Mouse (Mus musculus): ENCODE measurements around the gene Wdr62. TPM values are rescaled to one million over a fixed set of nuclear protein-coding genes. Genes with fewer than 3 reads are reported as not detected.
"Not testable (repeated sequence)": the region's sequence is repeated elsewhere in the genome, so short reads cannot be mapped to it uniquely, and the experiment has no call there.

Wdr62 gene
- total RNA-seq, 2 experiments from 2014 or later, result 1.7 to 3.0 TPM

DNA sequence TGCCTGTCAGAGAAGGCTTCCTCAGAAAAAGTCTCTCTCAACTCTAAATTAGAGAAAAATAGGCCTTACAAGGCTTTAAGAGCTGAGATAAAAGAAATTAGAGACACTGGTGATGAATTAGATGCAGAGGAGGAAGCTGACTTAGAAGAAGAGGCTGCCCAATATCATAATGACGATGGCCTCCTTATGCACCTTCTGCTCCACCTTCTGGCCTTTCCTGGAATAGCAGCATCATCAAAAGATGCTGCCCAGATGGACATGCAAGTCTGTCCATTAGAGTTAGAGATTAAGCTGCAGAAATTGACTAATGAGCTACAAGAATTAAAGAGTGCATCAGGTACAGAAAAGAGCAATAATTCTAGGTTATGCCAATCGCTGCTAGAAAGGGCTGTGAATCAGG lies 74.8 kb downstream of the Wdr62 start:
- Histone ChIP-seq H3K4me3 (no peak overlapping the region), H3K27ac (no peak overlapping the region)
- intact Hi-C loops (cut with DNase I), result loop anchor here (1.0 to 10.0 kb wide), 2 partner anchors 24 to 191 kb away; no protein-coding TSS in a partner anchor
- peak; percentile 74 for DNase-seq
- TF ChIP-seq CTCF (IDR thresholded peaks at IDR 0.05), result peak; percentile 89

DNA sequence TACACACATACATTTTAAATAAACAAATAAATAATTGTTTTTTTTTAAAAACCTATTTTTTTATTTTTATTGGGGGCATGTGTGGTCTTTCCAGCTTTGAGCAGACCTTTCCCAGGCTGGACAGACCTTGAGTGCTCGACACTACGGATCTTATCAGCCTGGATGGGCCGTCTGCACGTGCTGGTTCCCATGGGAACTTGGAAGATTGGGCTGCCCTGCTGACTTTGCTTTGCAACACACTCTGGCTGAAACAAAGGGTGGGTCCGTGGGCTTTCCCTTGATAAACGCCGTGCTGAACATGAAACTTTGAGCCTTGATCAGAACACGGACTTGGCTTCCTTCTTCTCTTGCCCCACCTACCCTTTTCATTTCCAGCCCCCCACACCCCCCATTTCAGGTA lies 75.8 kb downstream of the Wdr62 start:
- TF ChIP-seq CTCF (IDR thresholded peaks at IDR 0.05), result no peak
- H3K27ac ChIP-seq, result peak overlapping the region; percentile 73; the same call in 1 of the 2 replicates
- intact Hi-C loops (cut with DNase I), result loop anchor here (10.0 kb wide), 1 partner anchor 190 kb away; no protein-coding TSS in a partner anchor
- DNase-seq, result no peak
- H3K4me3 ChIP-seq, result no peak overlapping the region

DNA sequence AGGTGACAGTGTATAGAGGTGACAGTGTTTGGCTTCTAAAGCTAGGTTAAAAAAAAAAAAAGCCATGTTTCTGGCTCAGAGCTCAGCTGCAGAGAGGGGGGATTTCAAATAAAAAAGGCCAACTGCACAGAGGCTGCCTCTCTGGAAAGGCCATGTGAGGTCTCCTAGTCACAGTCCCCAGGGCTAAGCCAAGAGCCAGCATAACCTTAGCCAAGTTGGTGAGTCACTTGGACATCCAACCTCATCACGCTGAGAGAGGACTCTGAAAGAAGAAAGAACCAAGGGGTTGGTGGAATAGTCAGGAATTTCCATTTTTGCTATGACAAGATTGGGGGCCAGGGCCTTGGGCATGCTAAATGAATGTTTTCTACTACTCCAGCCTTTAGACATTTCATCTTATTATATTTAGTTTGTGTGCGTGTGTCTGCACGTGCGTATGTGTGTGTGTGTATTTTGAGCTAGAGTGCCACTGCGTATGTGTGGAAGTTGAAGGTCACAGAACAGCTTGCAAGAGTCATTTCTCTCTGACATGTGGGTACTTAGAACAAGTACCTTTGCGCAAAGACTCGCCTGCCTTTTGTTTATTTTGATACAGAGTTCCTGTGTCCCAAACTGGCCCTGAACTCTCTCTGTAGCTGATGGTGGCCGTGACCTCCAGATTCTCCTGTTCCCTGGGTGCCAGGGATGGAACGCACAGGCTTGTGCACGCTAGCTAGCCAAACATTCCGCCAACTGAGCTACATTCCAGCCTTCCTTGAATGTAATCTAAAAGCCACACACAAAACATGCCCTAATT lies 77.1 kb downstream of the Wdr62 start:
- Histone ChIP-seq H3K27ac (peak overlapping the region; percentile 73), H3K4me3 (no peak overlapping the region)
- no peak for TF ChIP-seq CTCF (IDR thresholded peaks at IDR 0.05)
- intact Hi-C loops (cut with DNase I), result loop anchor here (10.0 kb wide), 1 partner anchor 188 kb away; no protein-coding TSS in a partner anchor
- DNase-seq, result peak; percentile 80

DNA sequence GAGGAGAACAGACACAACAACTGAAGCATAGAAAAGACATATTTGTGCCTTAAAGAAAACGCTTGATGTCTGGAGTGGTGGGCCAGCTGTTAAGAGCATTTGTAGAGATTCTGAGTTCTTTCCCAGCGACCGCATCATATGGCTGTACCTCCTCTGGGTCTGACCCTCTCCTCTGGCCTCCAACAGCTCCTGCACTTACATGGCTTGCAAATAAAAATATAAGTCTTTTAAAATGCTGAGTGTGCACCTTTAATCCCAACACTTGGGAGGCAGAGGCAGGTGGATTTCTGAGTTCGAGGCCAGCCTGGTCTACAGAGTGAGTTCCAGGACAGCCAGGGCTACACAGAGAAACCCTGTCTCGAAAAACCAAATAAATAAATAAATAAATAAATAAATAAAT lies 79.6 kb downstream of the Wdr62 start:
- not testable (repeated sequence) for H3K4me3 ChIP-seq, DNase-seq
- intact Hi-C loops (cut with DNase I), result loop anchor here (10.0 kb wide), 1 partner anchor 186 kb away; no protein-coding TSS in a partner anchor
- H3K27ac ChIP-seq, result peak overlapping the region; percentile 36

DNA sequence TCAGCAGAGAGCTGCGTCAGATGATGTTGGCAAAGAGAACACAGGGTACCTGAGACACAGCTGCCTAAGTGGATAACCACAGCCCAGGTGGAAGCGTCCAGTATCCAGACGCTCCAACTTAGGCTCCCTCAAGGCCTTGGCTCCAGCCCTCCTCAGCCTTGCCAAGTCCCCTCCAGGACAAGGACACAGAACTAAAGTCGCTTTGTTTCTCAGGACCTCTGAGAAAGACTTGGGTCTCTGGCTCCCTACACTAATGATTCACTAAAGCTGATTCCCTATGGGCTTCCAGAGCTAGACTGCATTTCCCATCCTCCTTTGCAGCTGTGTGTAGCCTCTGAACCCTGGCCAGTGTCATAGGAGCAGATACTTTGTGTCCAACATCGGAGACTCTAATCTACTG lies 80.0 kb downstream of the Wdr62 start:
- Histone ChIP-seq H3K4me3 (no peak overlapping the region), H3K27ac (peak overlapping the region; percentile 36)
- intact Hi-C loops (cut with DNase I), result loop anchor here (10.0 kb wide), 1 partner anchor 185 kb away; no protein-coding TSS in a partner anchor
- no peak for TF ChIP-seq CTCF (IDR thresholded peaks at IDR 0.05)
- no peak for DNase-seq

DNA sequence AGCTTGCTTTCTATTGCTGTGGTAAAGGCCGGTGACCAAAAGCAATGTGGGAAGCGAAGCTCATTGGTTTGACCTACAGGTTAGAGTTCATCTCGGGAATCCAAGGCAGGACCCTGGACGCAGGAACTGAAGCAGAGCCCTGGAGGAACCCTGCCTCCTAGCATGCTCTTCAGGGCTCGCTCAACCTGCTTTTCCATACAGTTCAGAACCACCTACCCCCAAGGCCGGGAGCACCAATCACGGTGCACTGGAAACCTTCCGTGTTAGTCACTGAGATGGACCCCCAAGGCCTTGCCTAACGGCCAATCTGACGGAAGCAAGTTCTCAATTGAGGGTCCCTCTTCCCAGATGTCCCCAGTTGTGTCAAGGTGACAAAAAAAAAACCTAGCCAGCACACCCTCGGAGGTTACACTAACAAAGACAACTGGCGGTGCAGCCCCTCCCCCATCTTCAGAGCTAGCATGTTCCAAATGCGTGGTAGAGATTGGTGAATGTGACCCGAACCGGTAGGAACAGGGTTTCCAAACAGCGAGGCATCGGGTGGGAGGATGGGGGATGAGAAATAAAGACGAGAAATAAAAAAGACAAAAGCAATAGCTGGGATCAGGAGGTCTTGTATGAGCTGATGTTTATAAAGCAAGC lies 80.6 kb downstream of the Wdr62 start:
- DNase-seq, result no peak
- TF ChIP-seq CTCF (IDR thresholded peaks at IDR 0.05), result no peak
- intact Hi-C loops (cut with DNase I), result loop anchor here (2.0 to 10.0 kb wide), 2 partner anchors 15 to 185 kb away; partner anchors contain the start of gene Cox7a1

DNA sequence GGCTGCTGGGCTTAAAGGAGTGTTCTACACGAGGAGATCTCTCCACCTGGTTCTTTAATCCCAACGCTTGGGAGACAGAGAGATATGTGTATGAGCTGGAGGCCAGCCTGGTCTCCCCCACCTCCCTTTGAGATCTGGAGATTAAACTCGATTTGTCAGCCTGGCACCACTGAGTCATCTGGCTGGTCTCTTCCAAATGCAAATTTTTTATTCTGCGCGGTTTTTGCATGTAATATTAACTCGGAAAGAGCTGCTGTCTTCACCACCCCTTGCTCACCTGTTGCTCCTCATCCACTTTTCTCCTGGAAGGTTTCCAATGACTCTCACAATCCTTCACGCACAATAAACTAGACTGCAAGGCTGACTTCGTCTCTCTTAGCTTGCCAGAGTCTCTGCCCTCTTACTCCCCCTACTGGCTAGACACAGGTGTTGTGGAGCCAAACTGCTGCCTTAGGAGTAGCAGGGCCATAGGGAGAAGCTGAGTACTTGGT lies 81.7 kb downstream of the Wdr62 start, which contains the start of gene Capns1:
Gene Capns1 (minus strand): TSS at position 331 of the 491 bp plus-strand sequence.
- Histone ChIP-seq H3K27ac (peak within 1 kb of the TSS; percentile 40), H3K4me3 (peak within 1 kb of the TSS; percentile 35; the same call in 1 of the 2 replicates)
- intact Hi-C loops (cut with DNase I), result loop anchor here (2.0 kb wide), 1 partner anchor 14 kb away; the partner anchor contains the start of gene Cox7a1
- peak; percentile 59 for DNase-seq
- peak; percentile 91 for TF ChIP-seq CTCF (IDR thresholded peaks at IDR 0.05)

More for the DNA sequence above, 80.6 kb downstream of the Wdr62 start:
- H3K4me3 ChIP-seq, result no peak overlapping the region
- peak overlapping the region; percentile 36; the same call in 1 of the 2 replicates for H3K27ac ChIP-seq

DNA sequence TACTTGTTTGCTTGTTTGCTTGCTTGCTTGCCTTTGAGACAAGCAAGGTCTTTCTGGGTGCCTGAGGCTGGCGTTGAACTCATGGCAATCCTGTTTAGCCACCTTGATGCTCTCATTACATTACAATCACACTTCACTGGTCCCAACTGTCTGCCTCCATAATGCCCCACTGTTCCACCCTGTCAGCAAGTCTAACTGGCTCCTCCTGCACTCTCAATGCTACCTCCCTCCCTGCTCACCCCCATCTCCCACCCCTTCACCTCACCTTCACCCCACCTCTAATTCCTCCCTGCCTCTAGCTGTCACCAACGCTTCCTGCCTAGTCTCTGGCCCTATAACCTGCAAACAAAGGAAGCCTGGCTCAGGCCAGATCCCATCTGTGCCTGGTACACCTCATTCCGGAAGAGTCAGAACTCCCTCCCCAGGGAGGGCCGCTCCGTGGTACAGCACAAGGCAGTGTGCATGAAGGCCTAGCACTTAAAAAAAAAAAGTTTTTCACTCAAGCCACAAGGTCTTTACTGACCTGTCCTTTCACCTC lies 82.6 kb downstream of the Wdr62 start:
- TF ChIP-seq CTCF (IDR thresholded peaks at IDR 0.05), result no peak
- Histone ChIP-seq H3K27ac (peak overlapping the region; percentile 31), H3K4me3 (no peak overlapping the region)
- no peak for DNase-seq
- intact Hi-C loops (cut with DNase I), result loop anchor here (2.0 kb wide), 1 partner anchor 13 kb away; the partner anchor contains the start of gene Cox7a1

DNA sequence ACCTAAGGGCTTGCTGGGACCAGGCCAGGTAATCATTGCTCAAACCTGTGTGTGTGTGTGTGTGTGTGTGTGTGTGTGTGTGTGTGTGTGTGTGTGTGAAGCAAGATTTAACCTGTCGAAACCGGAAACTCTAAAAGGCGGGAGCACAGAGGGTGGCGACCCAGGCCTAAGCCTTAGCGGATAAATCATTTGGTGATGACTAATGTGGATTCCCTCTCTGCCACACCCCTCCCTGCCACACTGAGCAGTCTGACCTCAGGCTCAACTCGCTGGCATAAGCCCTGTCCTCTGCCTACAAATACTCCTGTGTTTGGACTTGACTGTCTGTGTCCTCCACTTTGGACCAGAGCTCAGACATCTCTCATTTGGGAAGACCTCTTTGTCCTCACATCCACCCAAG lies 84.0 kb downstream of the Wdr62 start:
- no peak for TF ChIP-seq CTCF (IDR thresholded peaks at IDR 0.05)
- DNase-seq, result no peak
- intact Hi-C loops (cut with DNase I), result no loop called here
- Histone ChIP-seq H3K27ac (no peak overlapping the region; the same call in 1 of the 2 replicates), H3K4me3 (no peak overlapping the region)

DNA sequence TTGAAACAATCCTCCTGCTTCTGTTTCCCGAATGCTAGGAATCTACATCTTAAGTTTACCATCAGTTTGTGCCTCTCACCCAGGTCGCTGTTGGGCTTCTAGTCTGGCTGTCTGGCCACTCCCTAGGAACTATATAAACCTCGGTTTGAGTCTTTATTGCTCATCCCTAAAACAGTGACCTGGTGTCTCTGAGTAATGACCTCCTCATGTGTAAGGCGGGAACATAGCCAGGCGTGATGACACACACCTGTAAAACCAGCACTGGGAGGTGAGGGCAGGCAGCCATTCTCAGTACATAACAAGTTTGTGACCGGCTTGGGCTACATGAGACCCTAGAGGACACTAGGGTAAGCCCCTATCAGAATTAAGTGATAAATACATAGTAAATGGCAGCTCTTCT lies 84.8 kb downstream of the Wdr62 start:
- no peak for TF ChIP-seq CTCF (IDR thresholded peaks at IDR 0.05)
- peak overlapping the region; percentile 93; the same call in 1 of the 2 replicates for H3K4me3 ChIP-seq
- intact Hi-C loops (cut with DNase I), result no loop called here
- peak overlapping the region; percentile 92 for H3K27ac ChIP-seq
- DNase-seq, result no peak

DNA sequence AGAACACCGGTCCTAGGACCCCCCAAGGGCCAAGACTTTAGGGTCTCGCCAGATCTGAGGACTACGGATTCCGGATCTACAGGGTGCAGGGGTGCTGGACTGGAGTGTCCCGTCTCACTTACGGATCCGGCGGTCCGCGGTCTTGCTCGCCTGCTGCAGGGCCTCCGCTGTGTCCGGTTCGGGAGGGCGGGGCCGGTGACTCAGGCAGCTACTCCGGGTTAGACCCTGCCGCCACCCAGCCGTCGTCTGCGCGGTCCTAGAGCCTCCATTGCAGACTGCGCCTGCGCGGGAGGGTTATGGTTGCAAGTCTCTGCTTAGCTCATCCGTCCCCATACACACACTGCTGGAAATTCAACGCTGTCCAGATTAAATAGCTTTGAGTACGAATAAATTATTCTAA lies 85.3 kb downstream of the Wdr62 start:
- peak; percentile 99 for DNase-seq
- TF ChIP-seq CTCF (IDR thresholded peaks at IDR 0.05), result no peak
- intact Hi-C loops (cut with DNase I), result no loop called here
- Histone ChIP-seq H3K27ac (peak overlapping the region; percentile 92), H3K4me3 (peak overlapping the region; percentile 93)

DNA sequence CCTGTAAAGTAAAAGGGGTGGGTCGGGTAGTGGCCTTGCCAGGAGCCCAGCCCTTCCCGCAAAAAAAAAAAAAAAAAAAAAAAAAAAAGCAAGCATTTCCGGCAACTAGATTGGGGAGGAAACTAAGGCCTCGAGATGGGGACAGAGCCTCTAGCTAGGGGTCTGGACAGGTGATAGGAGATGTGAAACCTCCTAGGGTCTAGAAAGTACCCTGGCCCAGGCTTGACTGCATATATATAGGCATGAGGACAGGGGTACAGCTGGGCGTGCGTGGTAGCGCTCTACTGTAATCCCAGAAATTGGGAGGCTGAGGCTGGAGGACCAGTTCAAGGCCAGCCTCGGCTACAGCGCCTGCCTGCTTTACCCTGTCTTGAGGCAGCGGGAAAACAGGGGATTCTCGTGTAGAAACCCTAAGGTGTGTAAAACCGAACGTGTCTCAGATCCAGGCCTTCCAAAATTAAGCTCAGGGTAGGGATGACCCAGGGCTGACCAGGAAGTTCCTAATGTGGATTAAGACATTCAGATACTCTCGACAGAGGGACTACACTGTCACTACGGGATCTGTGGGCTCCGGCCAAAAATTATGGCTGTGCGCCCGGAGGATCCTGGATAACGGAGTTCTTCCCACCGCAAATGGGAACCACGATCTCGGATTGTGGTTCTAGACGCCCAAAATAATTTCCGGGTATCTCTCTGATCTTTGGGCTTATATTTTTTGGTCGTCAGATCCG lies 86.0 kb downstream of the Wdr62 start:
- peak; percentile 74 for DNase-seq
- Histone ChIP-seq H3K4me3 (peak overlapping the region; percentile 93), H3K27ac (peak overlapping the region; percentile 92)
- intact Hi-C loops (cut with DNase I), result no loop called here
- TF ChIP-seq CTCF (IDR thresholded peaks at IDR 0.05), result no peak

Measured in gastrocnemius, adult 2 months (tissue).